Mouse (Mus musculus): ENCODE results near the gene Ptger1. TPM values are rescaled to one million over a fixed set of nuclear protein-coding genes. Genes with fewer than 3 reads are reported as not detected.

The Ptger1 gene
- polyA plus RNA-seq (2014; fragmentation: Nextera tagmentation; extraction: Ambion mirVana) = 0.42 and 0.58 TPM in 2 replicates

GRCm38 (mm10) chr8:83665969-83666865 lies at the start of gene Ptger1:
Gene Ptger1 (plus strand): TSS chr8:83666678.
- H3K4me1 ChIP-seq (ENCODE audit: control insufficient read depth in 2 of 2, insufficient read depth in 2 of 2, low read length in 2 of 2) = peaks cover 34 to 46% of the 10 kb centered on the region in 2 experiments
- ATAC-seq (ENCODE audit: insufficient number of reproducible peaks, insufficient read depth, low FRiP score, low read depth) = 0 out of 2 replicates have a peak, but pooled peaks have one; percentile 13
- 0 out of 4 replicates have a peak within 1 kb of the TSS, but pooled peaks of 1 of the 2 experiments have one; percentile 21 for H3K27ac ChIP-seq (replicated peaks in 1 of 2; ENCODE audit: control insufficient read depth in 1 of 2, insufficient read depth in 1 of 2, low read depth in 2 of 2, low read length in 2 of 2)
- H3K36me3 ChIP-seq (ENCODE audit: control insufficient read depth, insufficient read depth, low read length) = peaks cover 44% of the 10 kb centered on the region
- WGBS = 25% methylated on average over 14 of the region's 14 CpGs
- H3K4me2 ChIP-seq (ENCODE audit: low read length) = no peak within 1 kb of the TSS
- no peak within 1 kb of the TSS for H3K4me3 ChIP-seq (ENCODE audit: control insufficient read depth in 1 of 2, insufficient read depth in 1 of 2, low read depth in 1 of 2, low read length in 2 of 2)
- H3K9ac ChIP-seq (ENCODE audit: low read length) = peak within 1 kb of the TSS; percentile 28; the same call in 1 of the 2 replicates
- no peaks in the 10 kb centered on the region for H3K9me3 ChIP-seq (ENCODE audit: control insufficient read depth, low read length)
- peaks cover 7% of the 10 kb centered on the region; the same call in 1 of the 2 replicates for H3K27me3 ChIP-seq (ENCODE audit: control insufficient read depth, insufficient read depth, low read length)

GRCm38 (mm10) chr8:83617111-83617510 lies 49.4 kb upstream of the Ptger1 start:
- Histone ChIP-seq H3K4me1 (ENCODE audit: control insufficient read depth in 2 of 2, insufficient read depth in 2 of 2, low read length in 2 of 2) (peaks cover 1 to 2% of the 10 kb centered on the region in 2 experiments; a peak in 1 of 4 replicates), H3K9me3 (ENCODE audit: control insufficient read depth, low read length) (0 out of 2 replicates have a peak, but pooled peaks cover 4% of the 10 kb centered on the region), H3K9ac (ENCODE audit: low read length) (no peak overlapping the region), H3K4me2 (ENCODE audit: low read length) (no peak overlapping the region), H3K27ac (replicated peaks in 1 of 2; ENCODE audit: control insufficient read depth in 1 of 2, insufficient read depth in 1 of 2, low read depth in 2 of 2, low read length in 2 of 2) (no peak overlapping the region), H3K36me3 (ENCODE audit: control insufficient read depth, insufficient read depth, low read length) (peaks cover 20% of the 10 kb centered on the region), H3K4me3 (ENCODE audit: control insufficient read depth in 1 of 2, insufficient read depth in 1 of 2, low read depth in 1 of 2, low read length in 2 of 2) (no peak overlapping the region), H3K27me3 (ENCODE audit: control insufficient read depth, insufficient read depth, low read length) (no peaks in the 10 kb centered on the region)
- 81% methylated on average over 2 of the region's 2 CpGs for WGBS
- no peak for ATAC-seq (ENCODE audit: insufficient number of reproducible peaks, insufficient read depth, low FRiP score, low read depth)

GRCm38 (mm10) chr8:83618566-83618965 lies 47.9 kb upstream of the Ptger1 start:
- H3K4me1 ChIP-seq (ENCODE audit: control insufficient read depth in 2 of 2, insufficient read depth in 2 of 2, low read length in 2 of 2) = peaks cover 3% of the 10 kb centered on the region in 2 experiments; a peak in 1 of 4 replicates
- H3K4me2 ChIP-seq (ENCODE audit: low read length) = no peak overlapping the region
- 90% methylated on average over 2 of the region's 2 CpGs for WGBS
- 0 out of 2 replicates have a peak, but pooled peaks cover 4% of the 10 kb centered on the region for H3K9me3 ChIP-seq (ENCODE audit: control insufficient read depth, low read length)
- H3K27me3 ChIP-seq (ENCODE audit: control insufficient read depth, insufficient read depth, low read length) = no peaks in the 10 kb centered on the region
- no peak overlapping the region for H3K4me3 ChIP-seq (ENCODE audit: control insufficient read depth in 1 of 2, insufficient read depth in 1 of 2, low read depth in 1 of 2, low read length in 2 of 2)
- H3K36me3 ChIP-seq (ENCODE audit: control insufficient read depth, insufficient read depth, low read length) = peaks cover 6% of the 10 kb centered on the region
- no peak overlapping the region for H3K27ac ChIP-seq (replicated peaks in 1 of 2; ENCODE audit: control insufficient read depth in 1 of 2, insufficient read depth in 1 of 2, low read depth in 2 of 2, low read length in 2 of 2)
- no peak overlapping the region for H3K9ac ChIP-seq (ENCODE audit: low read length)
- no peak for ATAC-seq (ENCODE audit: insufficient number of reproducible peaks, insufficient read depth, low FRiP score, low read depth)

GRCm38 (mm10) chr8:83619568-83620285 lies 46.8 kb upstream of the Ptger1 start:
- Histone ChIP-seq H3K9me3 (ENCODE audit: control insufficient read depth, low read length) (0 out of 2 replicates have a peak, but pooled peaks cover 4% of the 10 kb centered on the region), H3K4me3 (ENCODE audit: control insufficient read depth in 1 of 2, insufficient read depth in 1 of 2, low read depth in 1 of 2, low read length in 2 of 2) (no peak overlapping the region), H3K4me2 (ENCODE audit: low read length) (no peak overlapping the region), H3K36me3 (ENCODE audit: control insufficient read depth, insufficient read depth, low read length) (no peaks in the 10 kb centered on the region), H3K27ac (replicated peaks in 1 of 2; ENCODE audit: control insufficient read depth in 1 of 2, insufficient read depth in 1 of 2, low read depth in 2 of 2, low read length in 2 of 2) (no peak overlapping the region), H3K27me3 (ENCODE audit: control insufficient read depth, insufficient read depth, low read length) (no peaks in the 10 kb centered on the region), H3K4me1 (ENCODE audit: control insufficient read depth in 2 of 2, insufficient read depth in 2 of 2, low read length in 2 of 2) (peaks cover 3% of the 10 kb centered on the region in 2 experiments; a peak in 1 of 4 replicates), H3K9ac (ENCODE audit: low read length) (no peak overlapping the region)
- WGBS = 84% methylated on average over 9 of the region's 9 CpGs
- no peak for ATAC-seq (ENCODE audit: insufficient number of reproducible peaks, insufficient read depth, low FRiP score, low read depth)

- H3K4me2 ChIP-seq (ENCODE audit: low read length) = peak overlapping the region; percentile 73
- H3K4me1 ChIP-seq (ENCODE audit: control insufficient read depth in 2 of 2, insufficient read depth in 2 of 2, low read length in 2 of 2) = peaks cover 3% of the 10 kb centered on the region in 2 experiments; a peak in 1 of 4 replicates
- no peaks in the 10 kb centered on the region for H3K27me3 ChIP-seq (ENCODE audit: control insufficient read depth, insufficient read depth, low read length)
- WGBS = 56% methylated on average over 15 of the region's 15 CpGs
- H3K9ac ChIP-seq (ENCODE audit: low read length) = peak overlapping the region; percentile 54
- H3K4me3 ChIP-seq (ENCODE audit: control insufficient read depth in 1 of 2, insufficient read depth in 1 of 2, low read depth in 1 of 2, low read length in 2 of 2) = peak overlapping the region; percentile 31 to 36
- 0 out of 2 replicates have a peak, but pooled peaks cover 4% of the 10 kb centered on the region for H3K9me3 ChIP-seq (ENCODE audit: control insufficient read depth, low read length)
- ATAC-seq (ENCODE audit: insufficient number of reproducible peaks, insufficient read depth, low FRiP score, low read depth) = no peak
- H3K36me3 ChIP-seq (ENCODE audit: control insufficient read depth, insufficient read depth, low read length) = no peaks in the 10 kb centered on the region
- H3K27ac ChIP-seq (replicated peaks in 1 of 2; ENCODE audit: control insufficient read depth in 1 of 2, insufficient read depth in 1 of 2, low read depth in 2 of 2, low read length in 2 of 2) = no peak overlapping the region
Observed at GRCm38 (mm10) chr8:83621691-83622388, 44.6 kb upstream of the Ptger1 start.

GRCm38 (mm10) chr8:83622389-83622989 lies 44.0 kb upstream of the Ptger1 start:
- Histone ChIP-seq H3K27ac (replicated peaks in 1 of 2; ENCODE audit: control insufficient read depth in 1 of 2, insufficient read depth in 1 of 2, low read depth in 2 of 2, low read length in 2 of 2) (no peak overlapping the region), H3K4me1 (ENCODE audit: control insufficient read depth in 2 of 2, insufficient read depth in 2 of 2, low read length in 2 of 2) (peaks cover 3% of the 10 kb centered on the region in 2 experiments; a peak in 1 of 4 replicates), H3K4me2 (ENCODE audit: low read length) (peak overlapping the region; percentile 73), H3K9ac (ENCODE audit: low read length) (peak overlapping the region; percentile 54), H3K36me3 (ENCODE audit: control insufficient read depth, insufficient read depth, low read length) (no peaks in the 10 kb centered on the region), H3K27me3 (ENCODE audit: control insufficient read depth, insufficient read depth, low read length) (no peaks in the 10 kb centered on the region), H3K9me3 (ENCODE audit: control insufficient read depth, low read length) (0 out of 2 replicates have a peak, but pooled peaks cover 4% of the 10 kb centered on the region), H3K4me3 (ENCODE audit: control insufficient read depth in 1 of 2, insufficient read depth in 1 of 2, low read depth in 1 of 2, low read length in 2 of 2) (peak overlapping the region; percentile 31 to 36)
- no peak for ATAC-seq (ENCODE audit: insufficient number of reproducible peaks, insufficient read depth, low FRiP score, low read depth)
- 8% methylated on average over 23 of the region's 23 CpGs for WGBS
